Mouse (Mus musculus) gastrocnemius, postnatal 25 days (tissue): ENCODE measurements around the gene Sez6l. TPM values are rescaled to one million over a fixed set of nuclear protein-coding genes. Genes with fewer than 3 reads are reported as not detected.
A peak's percentile ranks its signal among the peaks of the same experiment; 100 is the strongest.

Experiments
- DNase-seq: peaks from one replicate; pipeline ENCODE4 v3.0.0; 2022
- long read RNA-seq, 2 experiments: library from polyadenylated mRNA; stranded (forward); transcript quantifications; one replicate each; pipeline ENCODE4 v2.0.0; 2021
- total RNA-seq, 2 experiments: library from RNA; stranded (reverse); gene quantifications; 1 replicate in 1 of 2; 2 replicates in 1 of 2; pipeline ENCODE4 v1.2.3; 2021

Sez6l gene
- not detected for total RNA-seq
- long read RNA-seq, experiment 1 = 0 reads
- long read RNA-seq, experiment 2 = 0 reads

DNA sequence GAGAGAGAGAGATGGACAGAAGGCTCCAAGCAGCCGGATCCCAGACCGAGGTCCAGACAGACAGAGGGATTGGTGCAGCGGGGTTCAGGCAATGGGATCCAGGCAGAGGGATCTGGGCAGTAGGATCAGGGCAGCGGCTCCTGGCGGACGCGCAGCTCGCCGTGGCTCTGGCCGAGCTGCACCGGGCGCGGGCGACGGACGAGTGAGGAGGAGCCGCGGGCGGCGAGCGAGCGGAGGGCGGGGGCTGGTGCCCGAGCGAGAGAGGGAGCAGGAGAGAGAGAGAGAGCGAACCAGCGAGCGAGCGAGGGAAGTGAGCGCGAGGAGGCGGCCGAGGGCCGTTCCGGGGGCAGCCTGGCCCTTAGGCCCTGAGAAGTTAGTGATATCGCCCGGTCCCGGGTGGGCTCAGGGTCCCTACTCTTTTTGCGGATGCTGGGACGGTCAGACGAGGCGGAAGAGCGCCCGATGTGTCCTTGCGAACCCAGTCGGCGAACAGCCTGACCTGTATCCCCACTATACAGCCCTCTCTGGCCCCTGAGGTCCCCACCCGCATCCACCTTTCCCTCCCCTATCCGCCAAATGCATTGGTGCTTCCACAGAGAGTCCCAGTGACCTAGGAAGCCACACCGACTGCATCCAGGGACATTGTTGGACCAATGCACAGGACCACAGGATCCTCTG, at the start of gene Sez6l:
Gene Sez6l (minus strand): TSS at position 193 of the 678 bp plus-strand sequence.
- DNase-seq = no peak

DNA sequence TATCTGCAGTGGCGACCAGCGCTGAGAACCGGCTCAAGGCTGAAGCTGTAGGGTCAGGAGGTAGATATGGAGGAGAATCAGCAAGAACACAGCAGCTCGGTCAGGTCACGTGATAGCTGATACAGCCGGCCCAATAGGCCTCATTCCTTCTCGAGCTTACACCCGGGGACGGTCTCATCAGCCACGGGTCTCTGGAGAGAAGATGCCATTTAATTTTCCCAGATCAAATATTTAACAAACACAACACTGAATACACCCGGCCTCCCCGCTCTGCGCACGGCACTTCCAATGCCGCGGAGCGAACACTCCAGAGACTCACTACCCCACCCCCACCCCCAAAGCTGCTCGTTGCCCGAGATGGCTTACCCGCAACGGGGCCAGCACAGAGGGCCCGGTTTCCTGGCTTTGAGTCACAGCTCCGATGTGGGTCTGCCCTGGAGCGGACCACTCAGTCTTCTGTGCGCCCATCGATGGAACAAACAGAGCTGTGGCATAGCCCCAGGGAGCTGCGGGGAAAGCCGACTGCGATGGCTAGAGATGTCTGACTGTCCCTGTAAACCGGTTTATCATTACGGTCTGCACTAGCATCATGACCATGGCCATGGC, 48.7 kb upstream of the Sez6l start:
- no peak for DNase-seq

DNA sequence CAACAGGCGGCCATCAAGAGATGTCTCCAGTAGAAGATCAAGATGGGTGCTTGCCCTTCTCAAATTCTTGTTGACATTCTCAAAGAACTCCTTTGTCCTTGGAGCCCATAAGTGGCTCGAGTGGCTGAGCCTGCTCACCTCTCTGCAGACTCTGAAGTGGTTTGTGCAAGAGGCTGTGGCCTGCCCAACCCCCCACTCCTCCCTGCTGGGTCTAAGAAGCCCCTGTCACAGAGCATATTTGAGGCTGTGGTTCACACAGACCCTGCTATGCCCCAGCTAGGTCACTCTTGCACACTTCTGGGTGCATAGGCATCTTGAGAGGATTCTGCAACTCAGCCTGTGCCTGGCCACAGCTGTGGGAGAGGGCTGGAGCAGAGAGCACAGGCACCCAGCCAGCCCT, 46.0 kb upstream of the Sez6l start:
- DNase-seq = no peak

DNA sequence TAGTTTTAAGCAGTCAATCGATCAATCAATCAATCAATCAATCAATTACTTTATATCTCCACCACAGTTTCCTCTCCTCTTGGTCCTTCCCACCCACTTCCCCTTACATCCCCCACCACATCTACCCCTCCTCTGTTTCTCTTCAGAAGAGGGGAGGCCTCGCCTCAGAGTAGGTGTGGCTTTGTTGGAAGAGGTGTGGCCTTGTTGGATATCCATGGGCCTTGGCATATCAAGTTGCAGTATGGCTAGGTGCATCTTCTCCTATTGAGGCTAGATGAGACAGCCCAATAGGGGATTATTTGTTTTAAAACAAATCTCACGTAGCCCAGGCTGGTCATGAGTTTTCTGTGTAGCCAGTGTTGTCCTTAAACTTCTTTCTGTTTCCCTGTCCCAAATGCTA, 43.3 kb upstream of the Sez6l start:
- no peak for DNase-seq

DNA sequence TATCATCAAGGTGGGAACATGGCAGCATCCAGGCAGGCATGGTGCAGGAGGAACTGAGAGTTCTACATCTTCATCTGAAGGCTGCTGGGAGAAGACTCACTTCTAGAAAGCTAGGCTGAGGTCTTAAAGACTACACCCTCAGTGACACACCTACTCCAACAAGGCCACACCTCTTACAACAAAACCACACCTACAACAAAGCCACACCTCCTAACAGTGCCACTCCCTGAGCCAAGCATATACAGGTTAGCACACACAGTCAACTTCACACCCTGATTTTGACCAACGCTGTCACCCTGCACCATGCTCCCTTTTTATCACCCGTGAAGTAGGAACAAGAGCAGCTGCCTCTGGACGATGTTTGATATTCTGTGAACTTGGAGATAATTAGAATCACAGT, 42.4 kb upstream of the Sez6l start:
- DNase-seq = no peak

GRCm38 (mm10) chr5:112617602-112618247, 40.7 kb upstream of the Sez6l start:
- DNase-seq = no peak

DNA sequence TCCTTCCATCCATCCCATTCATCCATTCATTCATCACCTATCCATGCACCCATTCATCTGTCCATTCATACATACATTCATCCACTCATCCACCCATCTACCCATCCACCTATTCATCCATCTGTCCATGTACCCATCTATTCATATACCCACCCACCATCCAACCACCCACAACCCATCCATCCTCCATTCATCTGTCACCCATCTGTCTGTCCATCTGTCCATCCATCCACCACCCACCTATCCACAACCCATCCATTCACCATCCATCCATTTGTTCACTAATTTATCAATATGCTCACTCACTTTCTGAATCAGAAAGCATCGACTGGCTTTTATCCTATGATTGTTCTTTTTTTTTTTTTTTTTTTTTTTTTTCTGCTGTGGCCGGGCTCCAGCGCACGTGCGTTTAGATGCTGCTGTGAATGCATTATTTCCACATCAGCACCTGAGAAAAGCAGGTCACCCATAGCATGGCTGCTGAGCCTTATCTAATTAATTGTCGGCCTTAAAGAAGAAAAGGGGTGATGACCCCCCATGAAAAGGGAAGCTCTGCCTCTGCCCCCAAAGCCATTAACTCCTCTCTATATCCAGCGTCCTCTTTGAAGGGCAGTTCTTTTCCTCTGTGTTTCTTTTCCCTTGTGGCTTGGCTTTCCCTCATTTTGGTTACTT, 39.1 kb upstream of the Sez6l start:
- DNase-seq = no peak

- no peak for DNase-seq
Measured at GRCm38 (mm10) chr5:112607867-112608516, 31.0 kb upstream of the Sez6l start.

- no peak for DNase-seq
Measured at GRCm38 (mm10) chr5:112607119-112607518, 30.1 kb upstream of the Sez6l start.

- no peak for DNase-seq
Measured at GRCm38 (mm10) chr5:112605371-112605770, 28.4 kb upstream of the Sez6l start.

DNA sequence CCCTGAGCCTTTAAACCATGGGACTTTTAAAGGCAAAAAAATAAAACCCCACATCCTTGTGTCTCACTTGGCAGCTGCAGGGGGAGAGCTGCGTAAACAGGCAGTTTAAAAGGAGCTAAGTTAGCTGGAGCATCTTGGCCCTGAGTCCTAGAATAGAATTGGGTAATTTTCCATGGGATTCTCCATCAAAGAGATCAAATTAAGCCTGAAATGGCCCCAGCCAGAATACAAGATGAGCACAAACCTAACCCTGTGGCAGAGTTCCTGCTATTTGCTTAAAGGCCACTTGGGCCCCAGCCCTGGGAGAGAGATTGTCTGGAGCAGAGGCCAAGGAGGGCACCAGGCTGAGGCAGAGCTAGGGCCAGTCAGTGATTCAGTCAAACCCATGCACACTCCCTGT, 27.3 kb upstream of the Sez6l start:
- DNase-seq = no peak

DNA sequence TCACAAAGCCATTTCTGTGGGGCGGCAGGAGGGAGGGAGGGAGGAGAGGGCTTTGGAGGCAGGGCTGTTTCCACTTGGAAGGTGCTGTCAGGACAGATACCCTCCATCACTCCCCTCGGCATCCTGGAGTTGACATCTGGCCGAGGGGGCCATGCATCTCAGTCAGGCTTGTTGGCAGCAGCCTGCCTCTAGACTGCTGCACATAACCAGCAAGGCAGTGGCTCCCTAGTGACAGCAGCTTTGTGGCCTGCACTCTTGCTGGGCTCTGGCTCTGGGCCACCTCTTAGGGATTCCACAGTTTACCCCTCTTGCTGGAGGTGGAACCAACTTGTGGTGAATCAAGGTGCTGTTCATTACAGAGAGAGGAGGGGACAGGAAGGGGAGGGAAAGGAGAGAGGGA, 26.6 kb upstream of the Sez6l start:
- no peak for DNase-seq

GRCm38 (mm10) chr5:112600309-112600939, 23.4 kb upstream of the Sez6l start:
- no peak for DNase-seq

- no peak for DNase-seq
Measured at GRCm38 (mm10) chr5:112599538-112600308, 22.7 kb upstream of the Sez6l start.

DNA sequence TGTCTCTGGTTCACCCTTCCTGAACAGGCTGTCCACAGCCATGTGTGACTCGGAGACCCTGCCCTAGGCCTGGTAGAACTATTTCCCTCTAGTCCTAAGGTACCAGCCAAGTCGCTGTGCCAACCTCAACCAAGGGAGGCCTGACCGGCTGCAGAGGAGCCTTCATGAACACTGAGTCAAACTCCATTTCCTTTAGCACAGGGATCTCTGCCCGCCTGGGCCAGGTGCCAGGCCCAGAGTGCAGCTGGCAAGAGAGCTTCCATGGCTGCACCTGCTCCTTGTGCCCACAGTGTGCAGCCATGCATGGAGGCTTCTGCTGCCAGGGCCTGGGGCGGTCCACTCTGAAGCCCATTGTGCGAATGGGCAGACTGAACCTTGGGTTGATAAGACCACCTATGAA, 20.9 kb upstream of the Sez6l start:
- peak; percentile 33 for DNase-seq

DNA sequence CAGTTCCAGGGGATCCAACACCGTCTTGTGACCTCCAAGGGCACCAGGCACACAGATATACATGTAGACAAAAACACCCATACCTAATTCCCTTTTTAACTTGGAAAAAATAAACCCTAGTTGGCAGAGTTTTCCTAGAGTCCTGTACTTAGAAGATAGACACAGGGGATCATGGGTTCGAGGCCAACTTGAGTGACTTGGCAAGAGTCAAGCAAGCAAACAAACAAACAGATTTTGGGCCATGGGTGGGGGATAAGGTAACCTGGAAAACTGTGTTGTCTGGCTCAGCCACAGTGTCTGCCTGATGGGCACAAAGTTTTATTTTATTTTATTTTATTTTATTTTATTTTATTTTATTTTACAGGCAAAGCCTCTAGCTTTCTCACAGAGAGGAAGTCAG, 20.3 kb upstream of the Sez6l start:
- no peak for DNase-seq

GRCm38 (mm10) chr5:112596729-112597128, 19.7 kb upstream of the Sez6l start:
- no peak for DNase-seq

GRCm38 (mm10) chr5:112595701-112596632, 19.0 kb upstream of the Sez6l start:
- DNase-seq = no peak

DNA sequence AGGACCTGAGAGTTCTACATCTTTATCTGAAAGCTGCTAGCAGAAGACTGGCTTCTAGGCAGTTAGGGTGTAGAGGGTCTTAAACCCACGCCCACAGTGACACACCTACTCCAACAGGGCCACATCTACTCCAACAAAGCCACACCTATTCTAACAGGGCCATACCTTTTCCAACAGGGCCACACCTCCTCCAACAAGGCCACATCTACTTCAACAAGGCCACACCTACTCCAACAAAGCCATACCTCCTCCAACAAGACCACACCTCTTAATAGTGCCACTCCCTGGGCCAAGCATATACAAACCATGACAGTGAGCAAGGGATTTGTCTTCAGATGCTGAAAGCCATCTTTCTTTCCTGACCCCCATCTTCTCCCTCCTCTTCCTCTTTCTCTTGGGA, 14.7 kb upstream of the Sez6l start:
- DNase-seq = no peak

DNA sequence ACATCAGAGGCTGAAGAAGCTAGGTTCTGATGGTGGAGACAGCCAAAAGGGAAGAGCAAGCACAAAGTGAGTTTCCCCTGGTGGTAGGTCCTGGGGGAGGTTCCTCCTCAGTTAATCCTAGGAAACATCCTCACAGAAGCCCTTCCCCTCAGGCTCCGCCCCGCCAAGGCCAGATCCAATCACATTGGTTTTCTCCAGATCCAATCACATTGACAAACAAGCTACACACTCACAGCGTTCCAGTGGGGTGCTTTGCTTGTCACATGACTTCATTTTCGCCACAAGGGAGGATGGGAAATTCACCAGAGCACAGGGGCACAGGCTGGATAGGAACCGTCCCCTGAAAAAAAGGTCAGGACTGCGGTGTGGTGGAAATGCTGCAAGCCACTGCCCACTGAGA, 9.1 kb upstream of the Sez6l start:
- no peak for DNase-seq
